Mouse (Mus musculus) myocyte (in vitro differentiated cells): ENCODE data around the gene Notch3.

ENCODE experiments used
- CEBPB ChIP-seq: IDR thresholded peaks from 2 replicates; pipeline ENCODE4 v1.6.1; 2011; ENCODE audit warnings: mild to moderate bottlenecking, moderate library complexity; ENCODE audit not compliant: poor library complexity, insufficient read depth, severe bottlenecking
- E2F4 ChIP-seq: IDR thresholded peaks from one replicate; pipeline ENCODE4 v1.6.1; 2011; ENCODE audit warnings: mild to moderate bottlenecking, control low read depth, moderate library complexity; ENCODE audit not compliant: insufficient read depth
- MAX ChIP-seq: IDR thresholded peaks from one replicate; pipeline ENCODE4 v1.6.1; 2011; ENCODE audit warnings: low read depth, mild to moderate bottlenecking, control low read depth
- MYOD1 ChIP-seq, 3 experiments: IDR thresholded peaks; one replicate each; pipeline ENCODE4 v1.6.1; 2011; ENCODE audit warnings: control low read depth in 2 of 3, low read depth in 2 of 3, mild to moderate bottlenecking in 2 of 3, moderate library complexity in 1 of 3; ENCODE audit not compliant: insufficient read length in 2 of 3, control insufficient read depth in 1 of 3
- MYOG ChIP-seq, 3 experiments: IDR thresholded peaks; one replicate each; pipeline ENCODE4 v1.6.1; 2011; ENCODE audit warnings: control low read depth in 2 of 3, low read depth in 2 of 3, mild to moderate bottlenecking in 2 of 3; ENCODE audit not compliant: insufficient read length in 2 of 3, control insufficient read depth in 1 of 3, insufficient read depth in 1 of 3
- POLR2A ChIP-seq: IDR thresholded peaks from one replicate; pipeline ENCODE4 v1.6.1; 2011; ENCODE audit warnings: low read depth, mild to moderate bottlenecking, control low read depth, moderate library complexity; ENCODE audit not compliant: insufficient read length
- POLR2AphosphoS2 ChIP-seq: IDR thresholded peaks from one replicate; pipeline ENCODE4 v1.6.1; 2011; ENCODE audit warnings: low read depth, control low read depth; ENCODE audit not compliant: insufficient read length
- SRF ChIP-seq: IDR thresholded peaks from one replicate; pipeline ENCODE4 v1.6.1; 2011; ENCODE audit warnings: low read depth; ENCODE audit not compliant: control insufficient read depth, insufficient read length
- TCF12 ChIP-seq: IDR thresholded peaks from one replicate; pipeline ENCODE4 v1.6.1; 2011; ENCODE audit warnings: mild to moderate bottlenecking, control low read depth; ENCODE audit not compliant: poor library complexity, insufficient read depth, severe bottlenecking
- TCF3 ChIP-seq: IDR thresholded peaks from one replicate; pipeline ENCODE4 v1.6.1; 2011; ENCODE audit warnings: low read depth, control low read depth; ENCODE audit not compliant: insufficient read length
- USF1 ChIP-seq: IDR thresholded peaks from one replicate; pipeline ENCODE4 v1.6.1; 2011; ENCODE audit warnings: low read depth, mild to moderate bottlenecking, control low read depth, moderate library complexity

GRCm38 (mm10) chr17:32075164-32075563 lies 91.5 kb downstream of the Notch3 start:
- no peak for TF ChIP-seq POLR2A
- peak in 1 of 3 experiments; percentile 55 for TF ChIP-seq MYOD1 (IDR thresholded peaks at IDR 0.05; ENCODE audit: control insufficient read depth in 1 of 3, insufficient read length in 2 of 3, low read depth in 2 of 3)
- no peak for TF ChIP-seq E2F4
- TF ChIP-seq MYOG (IDR thresholded peaks at IDR 0.05; ENCODE audit: control insufficient read depth in 1 of 3, insufficient read depth in 1 of 3, insufficient read length in 2 of 3, low read depth in 2 of 3): peak in 1 of 3 experiments; percentile 48
- TF ChIP-seq USF1: no peak
- TF ChIP-seq TCF12: no peak
- TF ChIP-seq MAX: no peak
- TF ChIP-seq POLR2AphosphoS2: no peak
- TF ChIP-seq SRF: no peak
- TF ChIP-seq CEBPB: no peak
- TF ChIP-seq TCF3: no peak
